Mouse (Mus musculus) adrenal gland, postnatal 10 days (tissue): ENCODE measurements around the gene Rars. TPM values are rescaled to one million over a fixed set of nuclear protein-coding genes. Genes with fewer than 3 reads are reported as not detected.
"Not testable (repeated sequence)": the region's sequence is repeated elsewhere in the genome, so short reads cannot be mapped to it uniquely, and the experiment has no call there.

Experiments
- DNase-seq: peaks from one replicate; pipeline ENCODE4 v3.0.0; 2021; ENCODE audit warnings: mixed read lengths
- long read RNA-seq, 2 experiments: library from polyadenylated mRNA; stranded (forward); transcript quantifications; one replicate each; pipeline ENCODE4 v2.0.0; 2021
- total RNA-seq, 2 experiments: library from RNA; stranded (reverse); gene quantifications; 2 replicates each; pipeline ENCODE4 v1.2.3; 2021

Gene Rars
- 10 to 100 TPM; 57.9 to 61.6 TPM for total RNA-seq
- long read RNA-seq, experiment 1, transcript Rars-201 (15 exons, 2,109 nt) = major isoform, 60 of 77 reads
- long read RNA-seq, experiment 1, partial matches to known transcripts = 12 of 77 reads
- long read RNA-seq, experiment 1, other reads (novel, unspliced or antisense) = 5 of 77 reads
- long read RNA-seq, experiment 2, transcript Rars-201 (15 exons, 2,109 nt) = major isoform, 30 of 33 reads
- long read RNA-seq, experiment 2, partial matches to known transcripts = 3 of 33 reads
- long read RNA-seq, experiment 2, other reads (novel, unspliced or antisense) = 0 of 33 reads

GRCm38 (mm10) chr11:35834022-35834760 lies at the start of gene Rars:
TSS of gene Rars (minus strand) at chr11:35834506.
- DNase-seq = peak; percentile 95

- no peak for DNase-seq
These were observed 48.5 kb upstream of the Rars start for GRCm38 (mm10) chr11:35882777-35883176.

- DNase-seq = no peak
These were observed 44.2 kb upstream of the Rars start for GRCm38 (mm10) chr11:35878559-35878897.

GRCm38 (mm10) chr11:35877651-35878558 lies 43.6 kb upstream of the Rars start:
- DNase-seq = no peak

GRCm38 (mm10) chr11:35873624-35874244 lies 39.4 kb upstream of the Rars start:
- DNase-seq = no peak

GRCm38 (mm10) chr11:35870961-35871360 lies 36.7 kb upstream of the Rars start:
- no peak for DNase-seq

GRCm38 (mm10) chr11:35866140-35866539 lies 31.8 kb upstream of the Rars start:
- DNase-seq = no peak

- DNase-seq = no peak
These were observed 30.8 kb upstream of the Rars start for GRCm38 (mm10) chr11:35864981-35865604.

GRCm38 (mm10) chr11:35863653-35864052 lies 29.3 kb upstream of the Rars start:
- DNase-seq = no peak

GRCm38 (mm10) chr11:35857395-35858067 lies 23.2 kb upstream of the Rars start:
- no peak for DNase-seq

- DNase-seq = no peak
These were observed 22.2 kb upstream of the Rars start for GRCm38 (mm10) chr11:35856359-35857040.

- no peak for DNase-seq
These were observed 21.3 kb upstream of the Rars start for GRCm38 (mm10) chr11:35855567-35855966.

GRCm38 (mm10) chr11:35854941-35855340 lies 20.6 kb upstream of the Rars start:
- no peak for DNase-seq

- no peak for DNase-seq
These were observed 19.3 kb upstream of the Rars start for GRCm38 (mm10) chr11:35853651-35854050.

- peak; percentile 63 for DNase-seq
These were observed 18.4 kb upstream of the Rars start for GRCm38 (mm10) chr11:35852731-35853130.

GRCm38 (mm10) chr11:35844299-35844698 lies 10.0 kb upstream of the Rars start:
- DNase-seq = no peak

GRCm38 (mm10) chr11:35842560-35842959 lies 8.3 kb upstream of the Rars start:
- DNase-seq = not testable (repeated sequence)

GRCm38 (mm10) chr11:35841738-35842325 lies 7.5 kb upstream of the Rars start:
- DNase-seq = no peak

- not testable (repeated sequence) for DNase-seq
These were observed 6.5 kb upstream of the Rars start for GRCm38 (mm10) chr11:35840806-35841205.

GRCm38 (mm10) chr11:35840282-35840681 lies 6.0 kb upstream of the Rars start:
- DNase-seq = no peak
